8 mouse cellular contexts compared by ENCODE assay signal in genomic region chr8:113582180-113582975, GRCm38 (mm10).
DNase-seq lines count a peak whose midpoint lies in the region.

No protein-coding gene starts in this region.

- DNase-seq in layer of hippocampus, adult 11-12 months (ENCODE audit: low spot score), result peak; percentile 41
- no peak for DNase-seq in layer of hippocampus, adult 9-10 months (ENCODE audit: low spot score)
- peak; percentile 76 for DNase-seq in cerebellum, postnatal 14 days
- DNase-seq in frontal cortex, postnatal 36 days (ENCODE audit: low spot score in 2 of 2), result peak; percentile 21 to 34
- peak; percentile 54 for DNase-seq in kidney, postnatal 10 days
- DNase-seq in lung, postnatal 14 days, result peak; percentile 26
- DNase-seq in right cerebral cortex, postnatal 4 days, result peak; percentile 52
- no peak for DNase-seq in adipocyte (ENCODE audit: low spot score)

Comparison
In these comparisons a context has a peak if more than half of its experiments do, and no peak if none do; other contexts are left out.
1. DNase-seq: peak in layer of hippocampus, adult 11-12 months (single experiment), cerebellum, postnatal 14 days (2 of 2), frontal cortex, postnatal 36 days (2 of 2), kidney, postnatal 10 days (single experiment), lung, postnatal 14 days (single experiment) and right cerebral cortex, postnatal 4 days (single experiment); none in layer of hippocampus, adult 9-10 months (single experiment) and adipocyte (single experiment).